Mouse (Mus musculus): ENCODE results near the gene Crtc1. TPM values are rescaled to one million over a fixed set of nuclear protein-coding genes. Genes with fewer than 3 reads are reported as not detected.
A peak's percentile ranks its signal among the peaks of the same experiment; 100 is the strongest.

Gene Crtc1
- polyA plus RNA-seq, 1 experiment from 2014 or later = 13.6 TPM

DNA sequence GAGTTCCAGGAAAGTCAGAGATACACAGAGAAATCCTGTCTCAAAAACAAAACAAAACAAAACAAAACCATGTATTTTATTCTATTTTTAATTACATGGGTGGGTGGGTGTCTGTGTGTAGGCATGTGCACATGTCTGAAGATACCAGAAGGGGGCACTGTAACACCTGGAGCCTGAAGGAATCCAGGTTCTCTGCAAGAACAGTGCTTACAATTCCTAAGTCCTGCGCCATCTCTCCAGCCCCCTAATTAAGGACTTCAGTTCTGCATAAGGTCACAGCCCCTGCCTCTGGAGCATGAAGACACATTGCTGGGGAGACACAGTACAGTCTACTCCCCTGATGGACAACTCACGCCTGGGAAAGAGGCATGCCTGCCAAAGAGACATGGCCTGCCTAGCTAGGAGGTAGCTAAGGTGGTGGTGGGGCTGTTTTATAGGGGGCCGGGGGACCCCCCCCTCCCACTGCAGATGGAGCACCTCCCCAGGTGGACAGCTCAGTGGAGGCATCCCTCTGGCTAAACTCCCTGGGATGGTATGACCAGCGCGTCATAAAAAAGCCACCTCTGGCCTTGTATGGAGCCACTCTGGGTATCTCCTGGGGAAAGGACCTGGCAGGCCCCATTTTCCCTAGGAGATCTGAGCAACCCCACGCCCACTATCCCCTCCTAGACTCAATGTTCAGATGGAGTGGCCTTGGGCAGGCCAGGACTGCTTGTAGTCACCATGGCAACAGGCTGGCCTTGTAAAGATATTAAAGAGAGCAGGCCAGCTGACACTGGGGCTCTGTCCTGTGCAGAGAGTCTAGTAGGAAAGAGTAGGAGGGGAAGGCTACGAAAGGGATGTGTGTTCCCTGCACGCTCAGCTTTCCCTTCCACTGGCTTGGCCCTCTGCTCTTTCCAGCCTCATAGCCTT lies 23.6 kb downstream of the Crtc1 start:
- H3K27me3 ChIP-seq (ENCODE audit: insufficient read depth, low read length) = no peaks in the 10 kb centered on the region
- H3K4me2 ChIP-seq (ENCODE audit: low read length) = no peak overlapping the region
- H3K27ac ChIP-seq = no peak overlapping the region
- TF ChIP-seq CTCF (IDR thresholded peaks at IDR 0.05; ENCODE audit: low read depth) = peak; percentile 76
- no peaks in the 10 kb centered on the region for H3K36me3 ChIP-seq (ENCODE audit: insufficient read depth, low read length)
- no peaks in the 10 kb centered on the region for H3K9me3 ChIP-seq (replicated peaks; ENCODE audit: low read length)
- peak; percentile 71 for DNase-seq (ENCODE audit: low spot score)
- H3K9ac ChIP-seq (ENCODE audit: low read depth, low read length) = no peak overlapping the region
- H3K4me3 ChIP-seq (replicated peaks; ENCODE audit: low read depth, low read length) = no peak overlapping the region
- WGBS = 65% methylated on average over 8 of the region's 8 CpGs
- H3K4me1 ChIP-seq (replicated peaks; ENCODE audit: insufficient read depth, low read length) = no peaks in the 10 kb centered on the region; the same call in 1 of the 2 replicates
- no peak; the same call in 1 of the 2 replicates for ATAC-seq (replicated peaks; ENCODE audit: low FRiP score, low read depth)

DNA sequence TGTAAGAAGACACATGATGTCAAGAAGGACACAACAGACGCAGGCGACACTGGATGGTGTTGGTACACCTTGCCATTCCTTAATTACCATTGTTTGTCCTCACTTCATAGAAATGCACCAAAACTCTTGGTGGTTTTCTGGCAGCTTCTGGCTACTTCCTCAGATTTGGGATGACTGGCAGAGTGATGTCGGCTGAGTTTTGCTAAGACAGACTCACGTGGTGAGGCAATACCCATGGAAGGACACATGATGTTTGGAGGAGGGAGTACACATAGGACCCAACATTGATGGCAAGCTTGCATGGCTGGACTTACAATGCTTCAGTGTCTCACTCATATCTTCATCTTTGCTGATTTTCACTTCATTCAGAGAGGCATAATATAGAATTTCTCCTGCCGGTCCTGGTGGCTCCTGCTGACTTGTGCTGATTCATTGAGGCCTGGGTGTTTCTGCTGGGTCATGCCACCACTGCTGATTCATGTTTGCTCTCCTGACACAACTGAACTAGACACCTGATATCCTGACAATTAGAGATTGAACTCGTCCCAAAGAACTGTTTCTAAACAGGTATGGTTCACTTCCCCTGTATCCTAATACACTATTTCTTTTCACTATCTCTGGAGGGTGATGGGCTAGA lies 25.0 kb downstream of the Crtc1 start:
- H3K27me3 ChIP-seq (ENCODE audit: insufficient read depth, low read length) = no peaks in the 10 kb centered on the region
- H3K9me3 ChIP-seq (replicated peaks; ENCODE audit: low read length) = no peaks in the 10 kb centered on the region
- TF ChIP-seq CTCF (IDR thresholded peaks at IDR 0.05; ENCODE audit: low read depth) = no peak
- ATAC-seq (replicated peaks; ENCODE audit: low FRiP score, low read depth) (no peak), DNase-seq (ENCODE audit: low spot score) (no peak)
- H3K27ac ChIP-seq = no peak overlapping the region
- no peak overlapping the region for H3K4me2 ChIP-seq (ENCODE audit: low read length)
- 82% methylated on average over 6 of the region's 6 CpGs for WGBS
- no peaks in the 10 kb centered on the region; the same call in 1 of the 2 replicates for H3K4me1 ChIP-seq (replicated peaks; ENCODE audit: insufficient read depth, low read length)
- no peak overlapping the region for H3K4me3 ChIP-seq (replicated peaks; ENCODE audit: low read depth, low read length)
- H3K36me3 ChIP-seq (ENCODE audit: insufficient read depth, low read length) = no peaks in the 10 kb centered on the region
- no peak overlapping the region for H3K9ac ChIP-seq (ENCODE audit: low read depth, low read length)

DNA sequence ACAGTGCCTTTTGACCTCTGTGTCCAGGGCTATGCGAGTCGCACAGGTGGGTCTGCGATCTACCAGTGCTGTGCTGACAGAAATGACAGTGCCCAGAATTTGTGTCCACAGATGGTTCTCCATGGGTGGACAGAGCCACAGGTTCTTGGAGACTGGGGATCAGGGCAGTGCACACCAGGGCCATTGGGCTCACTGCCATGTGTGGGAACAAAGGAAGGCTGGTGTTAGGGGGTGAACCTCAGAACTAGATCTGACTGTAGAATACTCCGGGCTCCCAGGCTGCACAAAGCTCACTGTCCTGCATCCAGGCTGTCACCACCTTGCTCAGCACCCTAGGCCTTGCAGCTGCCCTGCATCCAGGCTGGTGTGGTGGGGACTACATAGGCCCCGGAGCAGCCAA lies 29.1 kb downstream of the Crtc1 start:
- H3K9me3 ChIP-seq (replicated peaks; ENCODE audit: low read length) = no peaks in the 10 kb centered on the region
- DNase-seq (ENCODE audit: low spot score) = no peak
- H3K4me2 ChIP-seq (ENCODE audit: low read length) = no peak overlapping the region
- H3K36me3 ChIP-seq (ENCODE audit: insufficient read depth, low read length) = no peaks in the 10 kb centered on the region
- no peak for TF ChIP-seq CTCF (IDR thresholded peaks at IDR 0.05; ENCODE audit: low read depth)
- 86% methylated on average over 5 of the region's 5 CpGs for WGBS
- no peaks in the 10 kb centered on the region for H3K27me3 ChIP-seq (ENCODE audit: insufficient read depth, low read length)
- no peak overlapping the region for H3K4me3 ChIP-seq (replicated peaks; ENCODE audit: low read depth, low read length)
- no peak overlapping the region for H3K9ac ChIP-seq (ENCODE audit: low read depth, low read length)
- no peaks in the 10 kb centered on the region; the same call in none of the 2 replicates for H3K4me1 ChIP-seq (replicated peaks; ENCODE audit: insufficient read depth, low read length)
- ATAC-seq (replicated peaks; ENCODE audit: low FRiP score, low read depth) = no peak
- H3K27ac ChIP-seq = no peak overlapping the region

DNA sequence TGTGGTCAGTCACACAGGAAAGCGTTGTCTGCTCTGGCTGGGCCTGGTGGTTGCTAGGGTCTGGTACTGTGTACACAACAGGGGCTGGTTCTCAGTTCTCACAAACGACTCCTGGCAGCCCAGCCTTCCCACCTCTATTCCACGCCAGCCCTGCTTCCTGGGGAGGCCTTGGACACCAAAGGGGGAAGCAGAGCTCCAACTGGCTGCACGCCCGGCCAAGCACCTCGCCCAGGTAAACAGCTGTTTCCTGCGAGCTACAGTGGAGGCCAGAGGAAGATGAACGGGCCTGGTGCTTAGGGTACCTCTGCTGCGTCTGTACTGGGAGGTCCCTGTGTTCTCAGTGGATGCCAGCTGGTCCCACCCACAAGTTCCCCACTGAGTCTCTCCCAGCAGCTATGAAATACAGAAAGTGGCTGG lies 29.9 kb downstream of the Crtc1 start:
- TF ChIP-seq CTCF (IDR thresholded peaks at IDR 0.05; ENCODE audit: low read depth) = no peak
- peak overlapping the region; percentile 19; the same call in 1 of the 2 replicates for H3K27ac ChIP-seq
- no peak overlapping the region for H3K9ac ChIP-seq (ENCODE audit: low read depth, low read length)
- H3K9me3 ChIP-seq (replicated peaks; ENCODE audit: low read length) = no peaks in the 10 kb centered on the region
- 41% methylated on average over 9 of the region's 9 CpGs for WGBS
- no peak for ATAC-seq (replicated peaks; ENCODE audit: low FRiP score, low read depth)
- H3K4me1 ChIP-seq (replicated peaks; ENCODE audit: insufficient read depth, low read length) = no peaks in the 10 kb centered on the region; the same call in none of the 2 replicates
- H3K4me2 ChIP-seq (ENCODE audit: low read length) = no peak overlapping the region
- no peak overlapping the region for H3K4me3 ChIP-seq (replicated peaks; ENCODE audit: low read depth, low read length)
- H3K27me3 ChIP-seq (ENCODE audit: insufficient read depth, low read length) = no peaks in the 10 kb centered on the region
- DNase-seq (ENCODE audit: low spot score) = no peak
- H3K36me3 ChIP-seq (ENCODE audit: insufficient read depth, low read length) = no peaks in the 10 kb centered on the region

DNA sequence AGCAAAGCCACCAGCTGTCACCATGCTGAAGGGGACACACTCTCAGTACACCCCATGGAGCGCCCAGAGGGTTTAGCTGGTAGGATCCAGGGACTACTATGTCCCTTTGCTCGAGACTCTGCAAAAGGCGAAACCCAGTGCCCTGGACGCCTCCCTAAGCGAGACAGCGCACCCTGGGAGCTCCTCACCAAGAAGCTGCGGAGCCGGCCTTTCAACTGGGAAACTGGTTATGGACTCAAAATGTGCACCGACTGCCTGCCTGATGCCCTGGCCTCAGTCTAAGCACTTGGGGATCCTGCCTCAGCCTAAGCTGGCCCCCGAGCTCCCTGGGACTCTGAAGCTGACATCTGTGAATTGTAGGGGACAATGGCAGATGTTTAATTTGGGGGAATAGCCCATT lies 30.4 kb downstream of the Crtc1 start:
- 85% methylated on average over 10 of the region's 10 CpGs for WGBS
- no peak for DNase-seq (ENCODE audit: low spot score)
- H3K9ac ChIP-seq (ENCODE audit: low read depth, low read length) = no peak overlapping the region
- TF ChIP-seq CTCF (IDR thresholded peaks at IDR 0.05; ENCODE audit: low read depth) = no peak
- H3K27ac ChIP-seq = peak overlapping the region; percentile 19; the same call in 1 of the 2 replicates
- H3K4me2 ChIP-seq (ENCODE audit: low read length) = no peak overlapping the region
- no peaks in the 10 kb centered on the region; the same call in none of the 2 replicates for H3K4me1 ChIP-seq (replicated peaks; ENCODE audit: insufficient read depth, low read length)
- no peaks in the 10 kb centered on the region for H3K36me3 ChIP-seq (ENCODE audit: insufficient read depth, low read length)
- H3K27me3 ChIP-seq (ENCODE audit: insufficient read depth, low read length) = no peaks in the 10 kb centered on the region
- no peak overlapping the region for H3K4me3 ChIP-seq (replicated peaks; ENCODE audit: low read depth, low read length)
- no peaks in the 10 kb centered on the region for H3K9me3 ChIP-seq (replicated peaks; ENCODE audit: low read length)
- ATAC-seq (replicated peaks; ENCODE audit: low FRiP score, low read depth) = no peak

DNA sequence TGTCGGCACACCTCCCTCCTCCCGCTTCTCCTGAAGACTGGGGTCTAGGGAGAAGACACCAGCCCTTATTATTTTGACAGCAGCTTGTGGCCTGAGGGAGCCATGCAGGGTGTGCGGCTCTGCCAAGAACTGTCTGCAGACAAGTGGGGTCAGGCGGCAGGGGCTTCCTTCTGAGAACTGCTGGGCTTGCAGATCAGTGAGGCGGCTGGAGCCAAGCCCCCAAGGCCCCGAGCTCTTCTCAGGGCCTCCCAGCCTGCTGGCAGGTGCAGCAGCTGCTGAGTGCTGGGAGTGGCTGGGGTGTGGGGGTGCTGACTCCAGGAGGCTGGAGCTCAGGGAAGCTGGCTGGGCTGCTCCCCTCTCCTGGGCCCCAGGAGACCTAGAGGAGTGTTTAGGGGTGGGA lies 31.1 kb downstream of the Crtc1 start:
- DNase-seq (ENCODE audit: low spot score) (no peak), ATAC-seq (replicated peaks; ENCODE audit: low FRiP score, low read depth) (no peak)
- Histone ChIP-seq H3K36me3 (ENCODE audit: insufficient read depth, low read length) (no peaks in the 10 kb centered on the region), H3K9ac (ENCODE audit: low read depth, low read length) (0 out of 2 replicates have a peak overlapping the region, but pooled peaks have one; percentile 8), H3K4me2 (ENCODE audit: low read length) (no peak overlapping the region), H3K4me3 (replicated peaks; ENCODE audit: low read depth, low read length) (no peak overlapping the region), H3K9me3 (replicated peaks; ENCODE audit: low read length) (no peaks in the 10 kb centered on the region), H3K27me3 (ENCODE audit: insufficient read depth, low read length) (no peaks in the 10 kb centered on the region), H3K27ac (0 out of 2 replicates have a peak overlapping the region, but pooled peaks have one; percentile 19), H3K4me1 (replicated peaks; ENCODE audit: insufficient read depth, low read length) (no peaks in the 10 kb centered on the region; the same call in none of the 2 replicates)
- 43% methylated on average over 6 of the region's 6 CpGs for WGBS
- no peak for TF ChIP-seq CTCF (IDR thresholded peaks at IDR 0.05; ENCODE audit: low read depth)

All from kidney, postnatal 0 days (tissue).